Mouse (Mus musculus) midbrain, embryonic 16.5 days (tissue): ENCODE results near the gene Tmem131. TPM values are rescaled to one million over a fixed set of nuclear protein-coding genes. Genes with fewer than 3 reads are reported as not detected.

Experiments
- ATAC-seq: fragments of 200-750 bp; cut with Nextera tagmentation; 2 replicates; pipeline ENCODE4 v1.8.0; 2017; ENCODE audit warnings: moderate TSS enrichment
- H3K27ac ChIP-seq: fragments of 300-500 bp; sonication (generic); 2 replicates; pipeline ENCODE4 v1.5.1; 2014; ENCODE audit warnings: mild to moderate bottlenecking, low read length, mixed read lengths
- H3K27me3 ChIP-seq: fragments of 300-500 bp; sonication (generic); 2 replicates; pipeline ENCODE4 v1.6.1; 2014; ENCODE audit warnings: low read depth, low read length, mixed read lengths; ENCODE audit not compliant: control insufficient read depth, insufficient read depth
- H3K36me3 ChIP-seq: fragments of 300-500 bp; sonication (generic); 2 replicates; pipeline ENCODE4 v1.6.1; 2014; ENCODE audit warnings: mild to moderate bottlenecking, low read length, moderate library complexity, mixed read lengths; ENCODE audit not compliant: control insufficient read depth, insufficient read depth
- H3K4me1 ChIP-seq: fragments of 300-500 bp; sonication (generic); 2 replicates; pipeline ENCODE4 v1.6.1; 2014; ENCODE audit warnings: mild to moderate bottlenecking, low read length, mixed read lengths; ENCODE audit not compliant: control insufficient read depth, insufficient read depth
- H3K4me2 ChIP-seq: fragments of 300-500 bp; sonication (generic); 2 replicates; pipeline ENCODE4 v1.6.1; 2014; ENCODE audit warnings: mild to moderate bottlenecking, low read length, mixed read lengths
- H3K4me3 ChIP-seq: fragments of 300-500 bp; sonication (generic); 2 replicates; pipeline ENCODE4 v1.5.1; 2014; ENCODE audit warnings: low read depth, mild to moderate bottlenecking, low read length, moderate library complexity, mixed read lengths
- H3K9ac ChIP-seq: fragments of 300-500 bp; sonication (generic); 2 replicates; pipeline ENCODE4 v1.6.1; 2014; ENCODE audit warnings: low read depth, low read length, mixed read lengths
- H3K9me3 ChIP-seq: fragments of 300-500 bp; sonication (generic); replicated peaks from 2 replicates; pipeline ENCODE4 v1.6.1; 2014; ENCODE audit warnings: mild to moderate bottlenecking, low read length, mixed read lengths; ENCODE audit not compliant: control insufficient read depth, poor library complexity, severe bottlenecking
- WGBS: fragments of 180-500 bp; shearing (Covaris S2); extraction: QIAGEN DNeasy Blood & Tissue Kit; methylation state at CpG from one replicate; pipeline ENCODE4 v1.1.7; 2014; 5-methylcytosine and 5-hydroxymethylcytosine counted together
- polyA plus RNA-seq: library from polyadenylated mRNA; unstranded; fragments of >200 nt; fragmentation: Nextera tagmentation; extraction: Ambion mirVana; gene quantifications from 2 replicates; pipeline ENCODE4 v1.2.1, GENCODE M21; 2015

Gene Tmem131
- polyA plus RNA-seq, 1 experiment from 2014 or later, result 14.0 TPM

DNA sequence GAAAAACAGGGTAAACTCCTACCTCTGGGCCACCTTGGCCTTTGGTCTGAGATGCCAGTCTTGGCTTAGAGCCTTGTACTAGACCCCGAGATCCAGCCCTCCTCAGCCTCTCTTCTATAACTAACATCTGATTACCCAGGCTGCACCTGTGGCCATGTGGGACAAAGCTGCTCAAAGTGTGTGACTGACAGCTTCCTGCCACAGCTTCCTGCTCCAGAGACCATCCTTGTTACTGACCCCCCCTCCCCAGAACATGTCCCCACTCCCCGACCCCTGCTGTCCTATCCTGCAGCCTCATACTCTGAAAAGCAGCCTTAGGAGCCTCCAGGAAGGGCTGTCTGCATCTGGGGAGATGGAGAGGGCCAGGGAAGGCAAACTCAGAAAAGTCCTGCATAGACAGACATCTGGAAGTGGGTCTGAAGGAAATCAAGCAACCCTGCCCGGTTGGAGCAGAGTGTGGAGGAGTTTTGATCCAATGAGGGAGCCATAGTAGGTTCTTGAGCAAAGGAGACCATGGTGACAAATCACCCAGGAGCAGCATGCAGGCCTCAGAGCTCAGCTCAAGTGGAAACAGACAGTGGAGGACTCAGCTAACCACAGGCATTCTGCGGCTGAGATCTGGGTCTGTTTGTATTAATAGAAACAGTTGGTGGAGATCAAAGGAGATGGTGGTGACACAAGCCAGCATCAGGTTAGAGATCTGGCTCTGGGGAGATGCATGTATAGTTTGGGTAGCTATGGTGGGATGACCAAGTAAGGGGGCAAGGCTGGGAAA is 176.8 kb downstream of the Tmem131 start:
- Histone ChIP-seq H3K36me3 (no peaks in the 10 kb centered on the region), H3K27me3 (peaks cover 8% of the 10 kb centered on the region; the same call in 1 of the 2 replicates), H3K9me3 (no peaks in the 10 kb centered on the region), H3K4me3 (no peak overlapping the region), H3K27ac (no peak overlapping the region), H3K9ac (no peak overlapping the region), H3K4me1 (no peaks in the 10 kb centered on the region), H3K4me2 (no peak overlapping the region)
- WGBS, result 76% methylated on average over 4 of the region's 4 CpGs
- ATAC-seq, result no peak

DNA sequence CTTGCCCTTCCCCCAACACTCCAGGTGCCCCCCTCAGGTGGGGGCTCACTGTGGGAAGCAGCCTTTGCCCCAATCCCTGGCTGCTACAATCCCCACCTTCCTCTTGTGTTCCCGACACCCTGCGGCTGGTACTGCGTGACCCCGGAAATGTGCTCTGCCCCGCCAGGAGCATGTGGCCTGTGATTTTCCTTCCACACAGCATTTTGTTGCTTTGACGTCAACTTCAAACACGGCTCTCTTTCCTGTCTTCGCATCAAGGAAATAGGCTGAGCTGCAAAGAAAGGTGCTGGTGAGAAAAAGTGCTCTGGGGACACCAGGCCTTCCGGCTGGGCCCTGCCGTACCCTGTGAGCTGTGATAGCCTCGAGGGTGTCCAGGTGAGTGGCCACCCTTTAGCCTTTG is 181.9 kb downstream of the Tmem131 start, which contains the start of gene Zap70:
Gene Zap70, plus strand, starts transcription at position 231 of the 400 bp plus-strand sequence.
- Histone ChIP-seq H3K36me3 (no peaks in the 10 kb centered on the region), H3K27me3 (no peaks in the 10 kb centered on the region), H3K4me3 (no peak within 1 kb of the TSS), H3K4me2 (no peak within 1 kb of the TSS), H3K4me1 (no peaks in the 10 kb centered on the region), H3K9me3 (no peaks in the 10 kb centered on the region), H3K27ac (no peak within 1 kb of the TSS), H3K9ac (no peak within 1 kb of the TSS)
- no peak for ATAC-seq
- WGBS, result 83% methylated on average over 11 of the region's 11 CpGs

DNA sequence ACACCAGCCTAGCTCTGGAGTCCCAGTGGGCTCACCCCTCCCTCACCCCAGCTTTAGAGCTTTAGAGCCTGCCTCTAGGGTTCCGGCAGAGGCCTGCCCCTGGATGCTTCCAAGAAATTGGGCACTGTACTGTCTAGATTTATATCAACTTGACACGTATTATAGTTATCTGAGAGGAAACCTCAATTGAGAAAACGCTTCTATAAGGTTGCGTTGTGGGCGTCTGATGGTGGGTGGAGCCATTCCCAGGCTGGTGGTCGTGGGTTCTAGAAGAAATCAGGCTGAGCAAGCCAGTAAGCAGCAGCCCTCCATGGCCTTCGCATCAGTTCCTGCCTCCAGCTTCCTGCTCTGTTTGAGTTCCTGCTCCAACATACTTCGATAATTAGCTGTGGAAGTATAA is 182.4 kb downstream of the Tmem131 start:
- ATAC-seq, result no peak
- Histone ChIP-seq H3K36me3 (no peaks in the 10 kb centered on the region), H3K27me3 (no peaks in the 10 kb centered on the region), H3K4me3 (no peak overlapping the region), H3K9ac (no peak overlapping the region), H3K4me2 (no peak overlapping the region), H3K9me3 (no peaks in the 10 kb centered on the region), H3K4me1 (no peaks in the 10 kb centered on the region), H3K27ac (no peak overlapping the region)
- WGBS, result 88% methylated on average over 8 of the region's 8 CpGs

DNA sequence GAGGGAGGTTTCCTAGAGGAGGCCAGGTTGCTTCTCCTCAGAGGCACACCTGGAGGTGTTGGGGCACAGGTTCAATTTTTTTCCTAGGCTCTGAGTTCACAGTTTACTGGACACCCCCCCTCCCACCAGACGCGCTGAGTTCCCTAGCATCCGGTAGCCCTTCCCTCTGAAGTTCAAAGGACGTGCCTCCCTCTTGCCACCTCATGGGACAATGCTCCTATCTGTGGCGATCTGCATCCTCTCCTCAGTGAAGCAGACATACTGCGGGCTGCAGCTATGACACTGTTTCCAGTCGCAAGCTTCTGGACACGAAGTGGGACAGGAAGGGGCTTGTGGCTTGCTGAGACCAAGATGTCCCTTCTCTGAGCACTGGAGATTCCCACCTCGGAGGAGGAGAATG is 183.1 kb downstream of the Tmem131 start:
- Histone ChIP-seq H3K4me1 (no peaks in the 10 kb centered on the region), H3K4me2 (no peak overlapping the region), H3K9ac (no peak overlapping the region), H3K4me3 (no peak overlapping the region), H3K27me3 (no peaks in the 10 kb centered on the region), H3K36me3 (no peaks in the 10 kb centered on the region), H3K9me3 (no peaks in the 10 kb centered on the region), H3K27ac (no peak overlapping the region)
- WGBS, result 85% methylated on average over 9 of the region's 9 CpGs
- no peak for ATAC-seq

DNA sequence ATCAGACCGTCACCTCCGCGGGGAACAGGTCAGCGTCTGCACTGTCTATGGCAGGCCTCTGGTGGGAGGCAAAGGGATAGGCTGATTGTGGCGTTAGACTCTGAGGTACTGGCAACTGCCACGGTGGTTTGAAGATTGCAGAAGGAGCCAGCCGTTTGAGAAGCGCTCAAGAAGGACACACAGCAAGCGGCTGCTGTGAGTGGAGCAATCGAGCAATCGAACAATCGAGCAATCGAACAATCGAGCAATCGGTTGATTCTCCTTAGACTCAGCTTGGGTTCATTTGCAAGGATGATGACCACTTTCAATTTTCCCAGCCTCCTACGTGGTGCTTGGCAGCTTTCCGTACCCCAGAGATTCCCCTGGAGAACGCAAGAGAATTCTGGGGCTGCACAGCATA is 184.4 kb downstream of the Tmem131 start:
- no peak for ATAC-seq
- no peaks in the 10 kb centered on the region for H3K27me3 ChIP-seq
- H3K4me2 ChIP-seq, result no peak overlapping the region
- H3K4me3 ChIP-seq, result no peak overlapping the region
- no peaks in the 10 kb centered on the region for H3K9me3 ChIP-seq
- WGBS, result 81% methylated on average over 18 of the region's 18 CpGs
- no peak overlapping the region for H3K27ac ChIP-seq
- no peak overlapping the region for H3K9ac ChIP-seq
- H3K36me3 ChIP-seq, result no peaks in the 10 kb centered on the region
- no peaks in the 10 kb centered on the region for H3K4me1 ChIP-seq

DNA sequence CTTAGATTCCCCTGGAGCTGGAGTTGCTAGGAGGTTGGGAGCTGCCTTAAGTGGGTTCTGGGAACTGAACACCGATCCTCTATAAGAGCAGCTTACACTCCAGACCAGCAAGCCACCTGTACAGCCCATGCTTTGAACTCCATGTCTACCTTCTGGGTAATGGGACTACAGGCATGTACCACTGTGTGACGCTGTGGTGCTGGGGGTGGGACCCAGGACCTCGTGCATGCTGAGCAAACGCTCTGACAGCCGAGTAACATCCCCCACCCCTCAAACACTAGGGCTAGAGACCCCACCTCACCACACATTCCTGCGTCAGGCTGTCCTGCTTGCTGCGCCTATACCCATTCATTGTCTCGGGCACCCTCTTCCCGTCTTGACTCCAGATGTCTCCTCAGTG is 184.9 kb downstream of the Tmem131 start:
- no peaks in the 10 kb centered on the region for H3K4me1 ChIP-seq
- no peaks in the 10 kb centered on the region for H3K9me3 ChIP-seq
- H3K4me2 ChIP-seq, result no peak overlapping the region
- WGBS, result 83% methylated on average over 9 of the region's 9 CpGs
- no peak overlapping the region for H3K4me3 ChIP-seq
- ATAC-seq, result no peak
- no peaks in the 10 kb centered on the region for H3K36me3 ChIP-seq
- no peak overlapping the region for H3K27ac ChIP-seq
- no peak overlapping the region for H3K9ac ChIP-seq
- H3K27me3 ChIP-seq, result no peaks in the 10 kb centered on the region

DNA sequence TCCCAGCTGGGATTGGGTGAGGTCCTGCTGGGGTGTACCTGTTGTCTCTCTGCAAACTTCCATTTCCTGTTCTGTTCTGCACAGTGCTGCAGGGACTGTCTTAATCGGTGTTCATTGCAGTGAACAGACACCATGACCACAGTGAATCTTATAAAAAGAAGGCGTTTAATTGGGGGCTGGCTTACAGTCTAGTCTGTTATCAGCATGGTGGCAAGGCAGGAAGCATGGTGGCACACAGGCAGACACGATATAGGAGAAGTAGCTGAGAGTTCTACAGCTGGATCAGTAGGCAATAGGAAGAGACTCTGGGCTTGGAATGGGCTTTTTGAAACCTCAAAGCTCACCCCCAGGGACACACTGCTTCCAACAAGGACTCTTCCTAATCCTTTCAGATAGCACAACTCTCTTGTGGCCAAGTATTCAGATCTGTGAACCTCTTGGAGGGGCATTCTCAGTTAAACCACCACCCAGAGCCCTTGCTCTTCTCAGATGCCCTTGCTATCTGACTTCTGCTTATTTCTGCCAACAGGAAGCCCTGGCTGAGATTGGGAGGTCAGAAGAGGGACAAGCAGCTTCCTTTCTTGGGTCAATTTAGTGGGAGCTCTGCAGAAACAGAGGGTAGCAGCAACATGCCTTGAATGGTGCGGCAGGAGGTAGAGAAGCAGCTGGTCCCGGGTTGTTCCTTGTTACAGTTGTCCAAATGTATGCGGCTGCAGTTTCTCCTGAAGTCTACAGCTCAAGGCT is 189.4 kb downstream of the Tmem131 start:
- Histone ChIP-seq H3K4me3 (no peak overlapping the region), H3K36me3 (no peaks in the 10 kb centered on the region), H3K4me1 (no peaks in the 10 kb centered on the region), H3K4me2 (no peak overlapping the region), H3K9ac (no peak overlapping the region), H3K27me3 (no peaks in the 10 kb centered on the region), H3K9me3 (no peaks in the 10 kb centered on the region), H3K27ac (no peak overlapping the region)
- 88% methylated on average over 6 of the region's 6 CpGs for WGBS
- no peak for ATAC-seq

DNA sequence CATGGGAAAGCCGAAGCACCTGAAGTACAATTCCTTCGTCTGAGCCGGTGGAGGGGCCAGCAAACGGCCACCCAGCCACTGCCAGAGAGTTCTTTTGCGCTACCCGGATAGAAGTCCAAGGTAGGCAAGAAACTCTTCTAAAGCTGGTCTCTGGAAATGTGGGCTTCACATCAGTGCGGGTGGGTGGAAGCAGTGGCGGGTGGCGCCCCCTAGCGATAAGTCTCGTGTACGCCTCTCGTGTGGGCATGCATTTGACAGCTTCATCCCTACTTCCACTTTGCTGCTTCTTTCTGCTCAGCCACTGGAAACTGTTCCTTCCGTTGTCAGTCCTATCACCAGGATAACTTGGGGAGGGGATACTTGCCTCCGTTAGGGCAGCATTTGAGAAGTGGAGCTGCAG is 197.0 kb downstream of the Tmem131 start:
- H3K4me3 ChIP-seq, result no peak overlapping the region
- no peak overlapping the region for H3K4me2 ChIP-seq
- no peak for ATAC-seq
- H3K27me3 ChIP-seq, result no peaks in the 10 kb centered on the region
- no peaks in the 10 kb centered on the region for H3K36me3 ChIP-seq
- no peaks in the 10 kb centered on the region for H3K9me3 ChIP-seq
- H3K27ac ChIP-seq, result no peak overlapping the region
- H3K9ac ChIP-seq, result no peak overlapping the region
- peaks cover 6% of the 10 kb centered on the region; the same call in 1 of the 2 replicates for H3K4me1 ChIP-seq
- 47% methylated on average over 14 of the region's 15 CpGs for WGBS

DNA sequence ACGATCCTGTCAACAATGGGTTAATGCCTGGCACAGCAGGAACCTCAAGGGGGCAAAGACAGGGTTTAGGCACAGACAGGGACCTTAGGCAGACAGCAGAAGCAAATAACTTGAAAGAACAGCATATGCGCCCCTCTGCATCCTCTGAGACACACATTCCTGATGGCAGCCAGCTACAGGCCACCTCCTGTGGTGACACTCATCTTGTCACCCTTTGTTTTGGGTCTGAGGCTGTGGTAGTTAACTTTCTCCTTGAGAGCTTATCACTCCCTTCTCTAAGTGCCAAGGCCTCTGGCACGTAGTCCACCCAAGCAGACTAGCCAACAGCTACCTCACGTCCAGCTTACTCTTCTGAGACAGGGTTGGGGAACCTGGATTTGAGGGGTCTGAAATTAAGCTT is 197.8 kb downstream of the Tmem131 start:
- Histone ChIP-seq H3K9ac (no peak overlapping the region), H3K4me3 (no peak overlapping the region), H3K4me1 (peaks cover 6% of the 10 kb centered on the region; the same call in 1 of the 2 replicates), H3K4me2 (no peak overlapping the region), H3K36me3 (no peaks in the 10 kb centered on the region), H3K27ac (no peak overlapping the region), H3K9me3 (no peaks in the 10 kb centered on the region), H3K27me3 (no peaks in the 10 kb centered on the region)
- 36% methylated on average over 4 of the region's 4 CpGs for WGBS
- ATAC-seq, result no peak
